Mouse (Mus musculus) spleen, adult 2 months (tissue): ENCODE measurements around the gene Serp1. TPM values are rescaled to one million over a fixed set of nuclear protein-coding genes. Genes with fewer than 3 reads are reported as not detected.

Experiments
- DNase-seq, 2 experiments: peaks; one replicate each; pipeline versions ENCODE4 v3.0.0 to v3.0.0-alpha.2; 2012 to 2021; ENCODE audit warnings: low spot score in 2 of 2, low read depth in 1 of 2
- H3K27ac ChIP-seq: fragments of 200-500 bp; 2 replicates; pipeline ENCODE4 v1.5.1; 2012; ENCODE audit warnings: low read length, inconsistent platforms; ENCODE audit not compliant: insufficient read depth
- H3K27me3 ChIP-seq: fragments of 200-500 bp; 2 replicates; pipeline ENCODE4 v1.6.1; 2012; ENCODE audit warnings: mild to moderate bottlenecking, moderate library complexity, low read length, inconsistent platforms; ENCODE audit not compliant: control insufficient read depth, insufficient read depth
- H3K36me3 ChIP-seq: fragments of 200-500 bp; 2 replicates; pipeline ENCODE4 v1.6.1; 2012; ENCODE audit warnings: mild to moderate bottlenecking, low read length, inconsistent platforms; ENCODE audit not compliant: control insufficient read depth, insufficient read depth
- H3K4me1 ChIP-seq: fragments of 200-500 bp; 2 replicates; pipeline ENCODE4 v1.6.1; 2011; ENCODE audit warnings: inconsistent platforms; ENCODE audit not compliant: control insufficient read depth, insufficient read depth, insufficient read length
- H3K4me3 ChIP-seq: fragments of 200-500 bp; 2 replicates; pipeline ENCODE4 v1.5.1; 2011; ENCODE audit warnings: mild to moderate bottlenecking, inconsistent platforms; ENCODE audit not compliant: insufficient read depth, insufficient read length; ENCODE audit errors: extremely low read depth
- CTCF ChIP-seq: fragments of 200-500 bp; IDR thresholded peaks from 2 replicates; pipeline ENCODE4 v1.5.1; 2011; ENCODE audit warnings: mild to moderate bottlenecking, inconsistent platforms; ENCODE audit not compliant: insufficient read depth, insufficient read length, insufficient replicate concordance; ENCODE audit errors: extremely low read depth
- POLR2A ChIP-seq: fragments of 200-500 bp; IDR thresholded peaks from 2 replicates; pipeline ENCODE4 v1.6.1; 2011; ENCODE audit warnings: low read depth, low read length, inconsistent platforms
- WGBS: fragments of 180-500 bp; shearing (Covaris S2); methylation state at CpG from one replicate; pipeline ENCODE4 v1.1.7; 2018; 5-methylcytosine and 5-hydroxymethylcytosine counted together
- polyA plus RNA-seq: library from polyadenylated mRNA; depleted of rRNA; stranded (reverse); fragments of >200 nt; gene quantifications from 2 replicates; pipeline ENCODE4 v1.2.3, GENCODE M21; 2012

Serp1 gene
- polyA plus RNA-seq, 1 experiment: 57.9 TPM

- Histone ChIP-seq H3K4me1 (no peaks in the 10 kb centered on the region), H3K36me3 (peaks cover 15% of the 10 kb centered on the region), H3K27me3 (no peaks in the 10 kb centered on the region), H3K27ac (no peak overlapping the region), H3K4me3 (no peak overlapping the region)
- WGBS: 94% methylated on average over 3 of the region's 3 CpGs
- DNase-seq: no peak
- TF ChIP-seq CTCF: no peak
- TF ChIP-seq POLR2A: no peak
Observed at GRCm38 (mm10) chr3:58536573-58536972, 10.9 kb upstream of the Serp1 start.

GRCm38 (mm10) chr3:58526408-58526737 lies 681 bp upstream of the Serp1 start:
- DNase-seq: no peak

GRCm38 (mm10) chr3:58525166-58525565 lies 526 bp downstream of the Serp1 start:
- H3K4me1 ChIP-seq: peaks cover 5% of the 10 kb centered on the region; the same call in 1 of the 2 replicates
- under 1% methylated on average over 40 of the region's 40 CpGs for WGBS
- DNase-seq: no peak
- H3K36me3 ChIP-seq: peaks cover 23% of the 10 kb centered on the region
- peak overlapping the region; percentile 96 for H3K4me3 ChIP-seq
- no peak for TF ChIP-seq CTCF
- no peak for TF ChIP-seq POLR2A
- no peaks in the 10 kb centered on the region for H3K27me3 ChIP-seq
- H3K27ac ChIP-seq: peak overlapping the region; percentile 99

More at GRCm38 (mm10) chr3:58526408-58526737, 681 bp upstream of the Serp1 start:
- peaks cover 2% of the 10 kb centered on the region; the same call in 1 of the 2 replicates for H3K4me1 ChIP-seq
- TF ChIP-seq POLR2A: no peak
- TF ChIP-seq CTCF: no peak
- H3K36me3 ChIP-seq: peaks cover 18% of the 10 kb centered on the region
- H3K4me3 ChIP-seq: peak overlapping the region; percentile 79
- no peaks in the 10 kb centered on the region for H3K27me3 ChIP-seq
- peak overlapping the region; percentile 74; the same call in 1 of the 2 replicates for H3K27ac ChIP-seq
- WGBS: 6% methylated on average over 4 of the region's 4 CpGs

- WGBS: 29% methylated on average over 4 of the region's 4 CpGs
- no peak for TF ChIP-seq POLR2A
- TF ChIP-seq CTCF: no peak
- Histone ChIP-seq H3K4me3 (peak overlapping the region; percentile 96), H3K36me3 (peaks cover 23% of the 10 kb centered on the region), H3K27me3 (no peaks in the 10 kb centered on the region), H3K27ac (peak overlapping the region; percentile 43; the same call in 1 of the 2 replicates), H3K4me1 (peaks cover 7% of the 10 kb centered on the region; the same call in 1 of the 2 replicates)
- no peak for DNase-seq
Observed at GRCm38 (mm10) chr3:58524246-58524645, 1.4 kb downstream of the Serp1 start.

GRCm38 (mm10) chr3:58523386-58523785 lies 2.3 kb downstream of the Serp1 start:
- TF ChIP-seq CTCF: no peak
- TF ChIP-seq POLR2A: no peak
- no peak overlapping the region for H3K4me3 ChIP-seq
- 89% methylated on average over 3 of the region's 3 CpGs for WGBS
- H3K27ac ChIP-seq: no peak overlapping the region
- H3K27me3 ChIP-seq: no peaks in the 10 kb centered on the region
- no peak for DNase-seq
- peaks cover 11% of the 10 kb centered on the region; the same call in 1 of the 2 replicates for H3K4me1 ChIP-seq
- H3K36me3 ChIP-seq: peaks cover 23% of the 10 kb centered on the region

GRCm38 (mm10) chr3:58521361-58521760 lies 4.3 kb downstream of the Serp1 start:
- Histone ChIP-seq H3K36me3 (peaks cover 23% of the 10 kb centered on the region), H3K27ac (peak overlapping the region; percentile 57; the same call in 1 of the 2 replicates), H3K4me3 (no peak overlapping the region), H3K4me1 (peaks cover 16% of the 10 kb centered on the region; the same call in 1 of the 2 replicates), H3K27me3 (no peaks in the 10 kb centered on the region)
- TF ChIP-seq CTCF (no peak), POLR2A (no peak)
- WGBS: 80% methylated on average over 2 of the region's 2 CpGs
- DNase-seq: no peak

- 54% methylated on average over 6 of the region's 6 CpGs for WGBS
- peaks cover 16% of the 10 kb centered on the region; the same call in 1 of the 2 replicates for H3K4me1 ChIP-seq
- peak overlapping the region; percentile 67 for H3K27ac ChIP-seq
- no peak for TF ChIP-seq CTCF
- TF ChIP-seq POLR2A: no peak
- H3K4me3 ChIP-seq: no peak overlapping the region
- H3K27me3 ChIP-seq: no peaks in the 10 kb centered on the region
- H3K36me3 ChIP-seq: peaks cover 23% of the 10 kb centered on the region
- DNase-seq: no peak
Observed at GRCm38 (mm10) chr3:58520286-58520685, 5.4 kb downstream of the Serp1 start.
